Mouse (Mus musculus): ENCODE data around the gene Prkca. TPM values are rescaled to one million over a fixed set of nuclear protein-coding genes. Genes with fewer than 3 reads are reported as not detected.
A peak's percentile ranks its signal among the peaks of the same experiment; 100 is the strongest.

The Prkca gene
- polyA plus RNA-seq, 1 experiment: 5.4 TPM

- 64% methylated on average over 1 of the region's 1 CpGs for WGBS
- Histone ChIP-seq H3K27me3 (replicated peaks; ENCODE audit: control insufficient read depth, insufficient read depth, low read length) (no peaks in the 10 kb centered on the region), H3K4me1 (ENCODE audit: control insufficient read depth, insufficient read depth, low read length) (peaks cover 6% of the 10 kb centered on the region; the same call in 1 of the 2 replicates), H3K4me3 (ENCODE audit: insufficient read depth, low read depth, low read length) (no peak overlapping the region), H3K36me3 (ENCODE audit: control insufficient read depth, insufficient read depth, low read length) (no peaks in the 10 kb centered on the region), H3K27ac (ENCODE audit: insufficient read depth, low read depth, low read length) (no peak overlapping the region)
- TF ChIP-seq CTCF (conservative IDR thresholded peaks at IDR 0.05; ENCODE audit: insufficient read depth, insufficient read length, low read depth, low read length) (no peak), POLR2A (IDR thresholded peaks at IDR 0.05; ENCODE audit: low read depth, low read length) (no peak)
- DNase-seq: no peak
Measured at GRCm38 (mm10) chr11:108367046-108367445, 23.3 kb upstream of the Prkca start.

- 30% methylated on average over 7 of the region's 7 CpGs for WGBS
- no peak for TF ChIP-seq POLR2A (IDR thresholded peaks at IDR 0.05; ENCODE audit: low read depth, low read length)
- no peak for TF ChIP-seq CTCF (conservative IDR thresholded peaks at IDR 0.05; ENCODE audit: insufficient read depth, insufficient read length, low read depth, low read length)
- Histone ChIP-seq H3K27ac (ENCODE audit: insufficient read depth, low read depth, low read length) (no peak overlapping the region), H3K4me1 (ENCODE audit: control insufficient read depth, insufficient read depth, low read length) (peaks cover 6% of the 10 kb centered on the region; the same call in 1 of the 2 replicates), H3K36me3 (ENCODE audit: control insufficient read depth, insufficient read depth, low read length) (no peaks in the 10 kb centered on the region), H3K4me3 (ENCODE audit: insufficient read depth, low read depth, low read length) (no peak overlapping the region), H3K27me3 (replicated peaks; ENCODE audit: control insufficient read depth, insufficient read depth, low read length) (no peaks in the 10 kb centered on the region)
- peak; percentile 19 for DNase-seq
Measured at GRCm38 (mm10) chr11:108365600-108365999, 21.9 kb upstream of the Prkca start.

- TF ChIP-seq CTCF (conservative IDR thresholded peaks at IDR 0.05; ENCODE audit: insufficient read depth, insufficient read length, low read depth, low read length): no peak
- Histone ChIP-seq H3K27ac (ENCODE audit: insufficient read depth, low read depth, low read length) (no peak overlapping the region), H3K36me3 (ENCODE audit: control insufficient read depth, insufficient read depth, low read length) (no peaks in the 10 kb centered on the region), H3K4me1 (ENCODE audit: control insufficient read depth, insufficient read depth, low read length) (peaks cover 6% of the 10 kb centered on the region; the same call in 1 of the 2 replicates), H3K4me3 (ENCODE audit: insufficient read depth, low read depth, low read length) (no peak overlapping the region), H3K27me3 (replicated peaks; ENCODE audit: control insufficient read depth, insufficient read depth, low read length) (no peaks in the 10 kb centered on the region)
- 26% methylated on average over 7 of the region's 7 CpGs for WGBS
- DNase-seq: peak; percentile 45
Measured at GRCm38 (mm10) chr11:108364945-108365589, 21.3 kb upstream of the Prkca start.

GRCm38 (mm10) chr11:108363991-108364390 lies 20.3 kb upstream of the Prkca start:
- H3K4me3 ChIP-seq (ENCODE audit: insufficient read depth, low read depth, low read length): no peak overlapping the region
- no peaks in the 10 kb centered on the region for H3K36me3 ChIP-seq (ENCODE audit: control insufficient read depth, insufficient read depth, low read length)
- peaks cover 6% of the 10 kb centered on the region; the same call in 1 of the 2 replicates for H3K4me1 ChIP-seq (ENCODE audit: control insufficient read depth, insufficient read depth, low read length)
- no peaks in the 10 kb centered on the region for H3K27me3 ChIP-seq (replicated peaks; ENCODE audit: control insufficient read depth, insufficient read depth, low read length)
- TF ChIP-seq CTCF (conservative IDR thresholded peaks at IDR 0.05; ENCODE audit: insufficient read depth, insufficient read length, low read depth, low read length): no peak
- no peak for TF ChIP-seq POLR2A (IDR thresholded peaks at IDR 0.05; ENCODE audit: low read depth, low read length)
- DNase-seq: no peak
- no peak overlapping the region for H3K27ac ChIP-seq (ENCODE audit: insufficient read depth, low read depth, low read length)
- WGBS: 77% methylated on average over 4 of the region's 4 CpGs

- H3K4me3 ChIP-seq (ENCODE audit: insufficient read depth, low read depth, low read length): no peak overlapping the region
- no peaks in the 10 kb centered on the region for H3K27me3 ChIP-seq (replicated peaks; ENCODE audit: control insufficient read depth, insufficient read depth, low read length)
- H3K36me3 ChIP-seq (ENCODE audit: control insufficient read depth, insufficient read depth, low read length): no peaks in the 10 kb centered on the region
- no peak for DNase-seq
- 97% methylated on average over 5 of the region's 5 CpGs for WGBS
- peaks cover 6% of the 10 kb centered on the region; the same call in 1 of the 2 replicates for H3K4me1 ChIP-seq (ENCODE audit: control insufficient read depth, insufficient read depth, low read length)
- H3K27ac ChIP-seq (ENCODE audit: insufficient read depth, low read depth, low read length): no peak overlapping the region
- no peak for TF ChIP-seq CTCF (conservative IDR thresholded peaks at IDR 0.05; ENCODE audit: insufficient read depth, insufficient read length, low read depth, low read length)
- no peak for TF ChIP-seq POLR2A (IDR thresholded peaks at IDR 0.05; ENCODE audit: low read depth, low read length)
Measured at GRCm38 (mm10) chr11:108362965-108363364, 19.2 kb upstream of the Prkca start.

- TF ChIP-seq POLR2A (IDR thresholded peaks at IDR 0.05; ENCODE audit: low read depth, low read length) (no peak), CTCF (conservative IDR thresholded peaks at IDR 0.05; ENCODE audit: insufficient read depth, insufficient read length, low read depth, low read length) (no peak)
- WGBS: 91% methylated on average over 4 of the region's 4 CpGs
- Histone ChIP-seq H3K4me1 (ENCODE audit: control insufficient read depth, insufficient read depth, low read length) (peaks cover 6% of the 10 kb centered on the region; the same call in 1 of the 2 replicates), H3K27ac (ENCODE audit: insufficient read depth, low read depth, low read length) (no peak overlapping the region), H3K27me3 (replicated peaks; ENCODE audit: control insufficient read depth, insufficient read depth, low read length) (no peaks in the 10 kb centered on the region), H3K36me3 (ENCODE audit: control insufficient read depth, insufficient read depth, low read length) (no peaks in the 10 kb centered on the region), H3K4me3 (ENCODE audit: insufficient read depth, low read depth, low read length) (no peak overlapping the region)
- no peak for DNase-seq
Measured at GRCm38 (mm10) chr11:108360983-108361382, 17.3 kb upstream of the Prkca start.

- H3K36me3 ChIP-seq (ENCODE audit: control insufficient read depth, insufficient read depth, low read length): no peaks in the 10 kb centered on the region
- peak; percentile 74 for DNase-seq
- H3K4me1 ChIP-seq (ENCODE audit: control insufficient read depth, insufficient read depth, low read length): no peaks in the 10 kb centered on the region
- H3K27me3 ChIP-seq (replicated peaks; ENCODE audit: control insufficient read depth, insufficient read depth, low read length): no peaks in the 10 kb centered on the region
- WGBS: 61% methylated on average over 6 of the region's 6 CpGs
- TF ChIP-seq POLR2A (IDR thresholded peaks at IDR 0.05; ENCODE audit: low read depth, low read length): no peak
- TF ChIP-seq CTCF (conservative IDR thresholded peaks at IDR 0.05; ENCODE audit: insufficient read depth, insufficient read length, low read depth, low read length): no peak
- no peak overlapping the region for H3K4me3 ChIP-seq (ENCODE audit: insufficient read depth, low read depth, low read length)
- H3K27ac ChIP-seq (ENCODE audit: insufficient read depth, low read depth, low read length): no peak overlapping the region
Measured at GRCm38 (mm10) chr11:108358911-108359310, 15.2 kb upstream of the Prkca start.
